27 mouse cellular contexts compared by ENCODE assay signal in the genomic region with DNA sequence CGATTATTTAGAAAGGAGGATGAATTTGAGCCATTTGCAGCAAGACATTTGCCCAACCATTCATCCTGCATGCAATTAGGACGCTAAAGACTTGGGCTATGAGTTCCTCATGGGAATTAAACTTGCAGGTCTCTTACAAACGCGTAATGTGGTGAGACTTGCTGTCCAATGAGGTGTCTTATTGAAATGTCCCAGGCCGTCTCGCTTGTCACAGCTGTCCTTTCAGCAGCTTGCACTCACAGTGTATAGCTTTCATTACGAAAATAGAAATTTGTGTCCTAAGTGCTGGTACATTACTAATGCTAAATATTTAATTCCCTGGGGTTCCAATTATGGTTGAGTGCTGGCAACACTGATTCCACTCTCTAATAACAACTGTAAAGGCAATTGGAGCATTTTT. TPM values are rescaled to one million over a fixed set of nuclear protein-coding genes. Genes with fewer than 3 reads are reported as not detected.
DNase-seq lines count a peak whose midpoint lies in the region; ATAC-seq lines count a peak whose summit lies in the region.
"Had no signal": no experiment of that assay in that cellular context is flagged by ENCODE, and none has a peak within 500 bp of the region (broad histone marks: within the 10 kb centered on the region; RNA-seq: fewer than 3 reads in every experiment).

No protein-coding gene starts in this region.

- no peak overlapping the region for H3K4me2 ChIP-seq in heart, embryonic 14.5 days (ENCODE audit: low read length)
- no peak overlapping the region for H3K4me2 ChIP-seq in midbrain, embryonic 16.5 days (ENCODE audit: low read length)
- H3K4me2 ChIP-seq in midbrain, embryonic 15.5 days, result no peak overlapping the region
- H3K4me2 ChIP-seq: embryonic facial prominence, embryonic 12.5 days; forebrain, embryonic 12.5 days; heart, embryonic 15.5 days; hindbrain, embryonic 13.5 days; intestine, embryonic 15.5 days had no signal

- peaks cover 21% of the 10 kb centered on the region for H3K36me3 ChIP-seq in heart, embryonic 14.5 days (ENCODE audit: control insufficient read depth, insufficient read depth, low read length)
- H3K36me3 ChIP-seq in heart, embryonic 10.5 days, result peaks cover 22% of the 10 kb centered on the region; the same call in 1 of the 2 replicates
- H3K36me3 ChIP-seq in midbrain, embryonic 16.5 days (ENCODE audit: control insufficient read depth, insufficient read depth, low read length), result no peaks in the 10 kb centered on the region; the same call in 1 of the 2 replicates
- no peaks in the 10 kb centered on the region for H3K36me3 ChIP-seq in midbrain, embryonic 15.5 days (replicated peaks)
- H3K36me3 ChIP-seq: embryonic facial prominence, embryonic 12.5 days; forebrain, embryonic 12.5 days; heart, embryonic 15.5 days; intestine, embryonic 15.5 days had no signal

- H3K9ac ChIP-seq in heart, embryonic 14.5 days (ENCODE audit: low read length), result no peak overlapping the region
- no peak overlapping the region for H3K9ac ChIP-seq in midbrain, embryonic 16.5 days (ENCODE audit: low read depth, low read length)
- no peak overlapping the region for H3K9ac ChIP-seq in midbrain, embryonic 15.5 days
- H3K9ac ChIP-seq: embryonic facial prominence, embryonic 12.5 days; forebrain, embryonic 12.5 days; heart, embryonic 15.5 days; hindbrain, embryonic 13.5 days; intestine, embryonic 15.5 days had no signal

- peak; percentile 48 for DNase-seq in heart, adult 11 months
- DNase-seq in heart, adult 9 months (ENCODE audit: low spot score in 2 of 2), result no peak
- no peak for DNase-seq in heart, embryonic 10.5 days (ENCODE audit: low spot score)
- peak; percentile 9 for DNase-seq in retina, postnatal 1 day
- no peak for DNase-seq in thymus, postnatal 4 days
- DNase-seq: adrenal gland, adult 8-10 months; adrenal gland, postnatal 25 days; cerebellum, adult 18-20 months; cerebellum, adult 9-10 months; cerebellum, postnatal 14 days; gastrocnemius, adult 2 months; gastrocnemius, postnatal 14 days; heart, adult 18-20 months; kidney, adult 11 months had no signal

- WGBS in heart, embryonic 14.5 days, result 50% methylated on average over 7 of the region's 7 CpGs
- 63% methylated on average over 7 of the region's 7 CpGs for WGBS in heart, embryonic 10.5 days
- WGBS in midbrain, embryonic 16.5 days, result 62% methylated on average over 7 of the region's 7 CpGs
- 59% methylated on average over 7 of the region's 7 CpGs for WGBS in midbrain, embryonic 15.5 days

- peak overlapping the region; percentile 24 to 37; a peak in 3 of 4 replicates for H3K27ac ChIP-seq in heart, embryonic 14.5 days (replicated peaks in 1 of 2; ENCODE audit: control insufficient read depth in 1 of 2, insufficient read depth in 1 of 2, low read depth in 2 of 2, low read length in 2 of 2)
- no peak overlapping the region for H3K27ac ChIP-seq in heart, embryonic 10.5 days
- H3K27ac ChIP-seq in midbrain, embryonic 16.5 days (ENCODE audit: low read length), result no peak overlapping the region
- no peak overlapping the region for H3K27ac ChIP-seq in midbrain, embryonic 15.5 days
- H3K27ac ChIP-seq: embryonic facial prominence, embryonic 12.5 days; forebrain, embryonic 12.5 days; gastrocnemius, adult 2 months; hindbrain, embryonic 10.5 days; hindbrain, embryonic 13.5 days; intestine, embryonic 15.5 days had no signal

- H3K9me3 ChIP-seq in heart, embryonic 14.5 days (ENCODE audit: control insufficient read depth, low read length), result no peaks in the 10 kb centered on the region
- no peaks in the 10 kb centered on the region for H3K9me3 ChIP-seq in heart, embryonic 10.5 days
- H3K9me3 ChIP-seq in midbrain, embryonic 16.5 days (replicated peaks; ENCODE audit: control insufficient read depth, low read length, poor library complexity, severe bottlenecking), result no peaks in the 10 kb centered on the region
- no peaks in the 10 kb centered on the region for H3K9me3 ChIP-seq in midbrain, embryonic 15.5 days
- H3K9me3 ChIP-seq: embryonic facial prominence, embryonic 12.5 days; forebrain, embryonic 12.5 days; heart, embryonic 15.5 days; hindbrain, embryonic 10.5 days; hindbrain, embryonic 13.5 days; intestine, embryonic 15.5 days had no signal

- H3K4me3 ChIP-seq in heart, embryonic 14.5 days (ENCODE audit: control insufficient read depth in 1 of 2, insufficient read depth in 1 of 2, low read depth in 1 of 2, low read length in 2 of 2), result no peak overlapping the region
- no peak overlapping the region for H3K4me3 ChIP-seq in heart, embryonic 10.5 days
- H3K4me3 ChIP-seq in midbrain, embryonic 16.5 days (ENCODE audit: low read depth, low read length), result no peak overlapping the region
- no peak overlapping the region for H3K4me3 ChIP-seq in midbrain, embryonic 15.5 days
- H3K4me3 ChIP-seq: embryonic facial prominence, embryonic 12.5 days; erythroblast, embryonic 14.5 days; forebrain, embryonic 12.5 days; heart, embryonic 15.5 days; hindbrain, embryonic 10.5 days; hindbrain, embryonic 13.5 days; intestine, embryonic 15.5 days had no signal

- peaks cover 0 to 12% of the 10 kb centered on the region in 2 experiments; a peak in 2 of 4 replicates for H3K4me1 ChIP-seq in heart, embryonic 14.5 days (ENCODE audit: control insufficient read depth in 2 of 2, insufficient read depth in 2 of 2, low read length in 2 of 2)
- H3K4me1 ChIP-seq in heart, embryonic 10.5 days, result peaks cover 9% of the 10 kb centered on the region; the same call in 1 of the 2 replicates
- H3K4me1 ChIP-seq in midbrain, embryonic 16.5 days (ENCODE audit: control insufficient read depth, insufficient read depth, low read length), result 0 out of 2 replicates have a peak, but pooled peaks cover 2% of the 10 kb centered on the region
- peaks cover 14% of the 10 kb centered on the region; the same call in 1 of the 2 replicates for H3K4me1 ChIP-seq in midbrain, embryonic 15.5 days
- H3K4me1 ChIP-seq: intestine, embryonic 15.5 days had no signal

- no peaks in the 10 kb centered on the region for H3K27me3 ChIP-seq in heart, embryonic 14.5 days (ENCODE audit: control insufficient read depth, insufficient read depth, low read length)
- H3K27me3 ChIP-seq in heart, embryonic 10.5 days (ENCODE audit: insufficient read depth, poor library complexity, severe bottlenecking), result peaks cover 5% of the 10 kb centered on the region; the same call in 1 of the 2 replicates
- no peaks in the 10 kb centered on the region for H3K27me3 ChIP-seq in midbrain, embryonic 16.5 days (ENCODE audit: control insufficient read depth, insufficient read depth, low read depth, low read length)
- H3K27me3 ChIP-seq in midbrain, embryonic 15.5 days (replicated peaks), result no peaks in the 10 kb centered on the region
- H3K27me3 ChIP-seq: embryonic facial prominence, embryonic 12.5 days; heart, embryonic 15.5 days; hindbrain, embryonic 13.5 days; intestine, embryonic 15.5 days had no signal

- ATAC-seq in heart, embryonic 14.5 days (ENCODE audit: insufficient number of reproducible peaks, insufficient read depth, low FRiP score, low read depth), result no peak
- ATAC-seq in midbrain, embryonic 16.5 days, result peak; percentile 17; the same call in 1 of the 2 replicates
- ATAC-seq in midbrain, embryonic 15.5 days (replicated peaks), result no peak
- ATAC-seq: CD4-positive, CD25-positive, alpha-beta regulatory T cell, adult 4 months; forebrain, embryonic 16.5 days; hindbrain, embryonic 16.5 days; intestine, embryonic 15.5 days had no signal

RNA-seq across cellular contexts. Expression of a gene that starts 22.3 kb away (rescaled TPM):
- polyA plus RNA-seq in heart, embryonic 14.5 days (2014; fragmentation: Nextera tagmentation; extraction: Ambion mirVana), result 10.4 and 11.5 TPM in 2 replicates
- polyA plus RNA-seq in heart, embryonic 10.5 days (2016; fragmentation: Nextera tagmentation; extraction: Ambion mirVana), result 13.2 and 13.7 TPM in 2 replicates
- 16.5 and 16.8 TPM in 2 replicates for polyA plus RNA-seq in midbrain, embryonic 16.5 days (2015; fragmentation: Nextera tagmentation; extraction: Ambion mirVana)
- 24.3 and 30.0 TPM in 2 replicates for polyA plus RNA-seq in midbrain, embryonic 15.5 days (2015; fragmentation: Nextera tagmentation; extraction: Ambion mirVana)
- polyA plus RNA-seq: CD4-positive, CD25-positive, alpha-beta regulatory T cell, adult 4 months had no signal

Comparison
In these comparisons a context has a peak if more than half of its experiments do, and no peak if none do; other contexts are left out.
1. DNase-seq: peak in heart, adult 11 months (single experiment) and retina, postnatal 1 day (single experiment); none in heart, adult 9 months (0 of 2), heart, embryonic 10.5 days (single experiment) and thymus, postnatal 4 days (single experiment).
2. H3K27ac ChIP-seq: peak in heart, embryonic 14.5 days (2 of 2); none in heart, embryonic 10.5 days (single experiment), midbrain, embryonic 16.5 days (single experiment) and midbrain, embryonic 15.5 days (single experiment).